Mouse (Mus musculus): ENCODE data around the gene Shroom1. TPM values are rescaled to one million over a fixed set of nuclear protein-coding genes. Genes with fewer than 3 reads are reported as not detected.
"Not testable (repeated sequence)": the region's sequence is repeated elsewhere in the genome, so short reads cannot be mapped to it uniquely, and the experiment has no call there.

Shroom1 gene
- polyA plus RNA-seq (2015; fragmentation: Nextera tagmentation; extraction: Ambion mirVana): 1.5 and 1.6 TPM in 2 replicates

DNA sequence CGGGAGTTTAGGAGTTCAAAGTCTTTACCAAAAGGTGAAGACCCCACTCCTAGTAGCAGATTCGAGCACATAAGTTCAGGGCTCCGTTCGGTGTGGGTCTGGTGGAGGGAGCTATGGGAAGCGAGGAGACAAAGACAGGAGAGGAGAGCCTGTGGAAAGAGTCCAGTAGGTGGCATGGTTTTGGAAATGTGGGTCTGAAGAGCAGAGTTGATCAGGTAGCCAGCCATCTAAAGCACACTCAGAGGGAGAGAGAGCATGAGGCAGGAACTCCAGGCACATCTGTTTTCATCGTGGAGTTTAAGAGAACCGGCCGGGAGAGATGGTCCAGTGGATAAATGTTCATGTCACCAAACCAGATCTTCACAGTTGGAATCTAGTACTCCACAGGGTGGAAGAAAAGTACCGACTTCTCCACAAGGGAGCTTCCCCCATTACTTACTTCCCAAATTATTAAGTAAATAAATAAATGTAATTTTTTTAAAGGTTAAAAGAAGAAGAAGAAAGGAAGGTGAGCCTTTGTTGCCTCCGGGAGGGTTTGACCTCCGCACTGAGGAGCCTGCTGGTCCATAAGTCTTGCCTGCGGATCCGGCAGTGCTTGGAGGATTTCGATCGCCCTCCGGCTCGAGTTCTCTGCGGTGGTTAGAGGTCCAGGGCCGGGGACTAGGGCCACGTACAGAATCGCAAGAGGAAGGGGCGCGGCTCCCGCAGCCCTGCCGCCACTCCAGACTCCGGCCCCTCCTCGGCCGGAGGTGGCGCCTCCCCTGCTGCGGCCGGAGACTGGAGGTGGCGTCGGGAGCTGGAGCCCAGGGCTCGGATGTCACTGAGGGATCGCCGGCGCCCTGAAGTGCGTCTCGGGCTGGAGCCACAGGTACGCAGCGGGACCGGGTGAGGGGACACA lies at the start of gene Shroom1, which contains the start of gene Gm10447:
Shroom1 (plus strand) TSS at position 732 of the 898 bp plus-strand sequence.
Gm10447 (minus strand) TSS at position 637 of the 898 bp plus-strand sequence.
- Histone ChIP-seq H3K4me2 (peak within 1 kb of the TSS; percentile 70), H3K9ac (peak within 1 kb of the TSS; percentile 63), H3K4me1 (replicated peaks) (peaks cover 28% of the 10 kb centered on the region), H3K36me3 (no peaks in the 10 kb centered on the region), H3K27me3 (peaks cover 65% of the 10 kb centered on the region), H3K27ac (peak within 1 kb of the TSS; percentile 62; the same call in 1 of the 2 replicates), H3K9me3 (replicated peaks) (no peaks in the 10 kb centered on the region), H3K4me3 (replicated peaks) (peak within 1 kb of the TSS; percentile 55)
- 4% methylated on average over 42 of the region's 42 CpGs for WGBS (ENCODE audit: insufficient replicate concordance)
- DNase-seq (no peak), ATAC-seq (ENCODE audit: low read depth) (peak; percentile 72)

- Histone ChIP-seq H3K27ac (no peak overlapping the region), H3K4me1 (replicated peaks) (no peaks in the 10 kb centered on the region), H3K9me3 (replicated peaks) (no peaks in the 10 kb centered on the region), H3K4me2 (no peak overlapping the region), H3K27me3 (no peaks in the 10 kb centered on the region), H3K36me3 (peaks cover 69% of the 10 kb centered on the region), H3K9ac (no peak overlapping the region), H3K4me3 (replicated peaks) (no peak overlapping the region)
- no peak for ATAC-seq (ENCODE audit: low read depth)
- no peak for DNase-seq
Measured at GRCm38 (mm10) chr11:53411738-53412137, 45.3 kb upstream of the Shroom1 start.

GRCm38 (mm10) chr11:53413871-53414270 lies 43.1 kb upstream of the Shroom1 start:
- 0 out of 2 replicates have a peak, but pooled peaks cover 2% of the 10 kb centered on the region for H3K4me1 ChIP-seq (replicated peaks)
- H3K27ac ChIP-seq: no peak overlapping the region
- H3K9ac ChIP-seq: no peak overlapping the region
- no peaks in the 10 kb centered on the region for H3K27me3 ChIP-seq
- H3K4me2 ChIP-seq: no peak overlapping the region
- ATAC-seq (ENCODE audit: low read depth) (no peak), DNase-seq (no peak)
- H3K4me3 ChIP-seq (replicated peaks): no peak overlapping the region
- H3K9me3 ChIP-seq (replicated peaks): no peaks in the 10 kb centered on the region
- H3K36me3 ChIP-seq: peaks cover 64% of the 10 kb centered on the region
- 85% methylated on average over 4 of the region's 4 CpGs for WGBS (ENCODE audit: insufficient replicate concordance)

DNA sequence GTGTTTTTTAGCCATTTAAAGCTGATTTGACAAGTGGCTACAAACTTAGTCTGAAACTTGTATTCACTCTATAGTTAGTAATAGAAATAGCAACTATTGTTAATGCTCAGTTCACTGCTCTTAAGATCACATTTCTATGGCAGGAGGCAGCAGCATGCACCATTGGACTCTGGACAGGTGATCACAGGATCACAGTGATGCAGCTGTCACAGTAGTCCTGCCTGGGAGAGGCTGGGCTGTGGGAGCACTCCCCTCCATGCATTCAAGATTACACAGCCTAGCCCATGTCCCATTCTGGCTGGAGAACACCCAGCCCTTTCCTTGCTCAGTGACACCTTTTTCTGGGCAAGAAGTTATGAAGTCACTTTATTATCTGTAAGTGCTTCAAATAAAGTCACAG lies 39.0 kb upstream of the Shroom1 start:
- no peak for DNase-seq
- H3K27ac ChIP-seq: no peak overlapping the region
- no peak overlapping the region for H3K9ac ChIP-seq
- H3K4me1 ChIP-seq (replicated peaks): 0 out of 2 replicates have a peak, but pooled peaks cover 2% of the 10 kb centered on the region
- no peaks in the 10 kb centered on the region for H3K27me3 ChIP-seq
- peaks cover 38% of the 10 kb centered on the region for H3K36me3 ChIP-seq
- H3K4me2 ChIP-seq: no peak overlapping the region
- ATAC-seq (ENCODE audit: low read depth): no peak
- H3K4me3 ChIP-seq (replicated peaks): no peak overlapping the region
- no peaks in the 10 kb centered on the region for H3K9me3 ChIP-seq (replicated peaks)

- no peaks in the 10 kb centered on the region for H3K27me3 ChIP-seq
- H3K27ac ChIP-seq: peak within 1 kb of the TSS; percentile 62
- peaks cover 10% of the 10 kb centered on the region for H3K36me3 ChIP-seq
- WGBS (ENCODE audit: insufficient replicate concordance): 58% methylated on average over 4 of the region's 4 CpGs
- H3K4me2 ChIP-seq: peak within 1 kb of the TSS; percentile 39
- H3K9ac ChIP-seq: no peak within 1 kb of the TSS
- H3K4me1 ChIP-seq (replicated peaks): peaks cover 11% of the 10 kb centered on the region; the same call in 1 of the 2 replicates
- H3K9me3 ChIP-seq (replicated peaks): no peaks in the 10 kb centered on the region
- peak; percentile 66 for ATAC-seq (ENCODE audit: low read depth)
- DNase-seq: no peak
- peak within 1 kb of the TSS; percentile 29 for H3K4me3 ChIP-seq (replicated peaks)
Measured at GRCm38 (mm10) chr11:53423036-53423435, 34.0 kb upstream of the Shroom1 start, which contains the start of gene Leap2. TSS of gene Leap2 (minus strand) at chr11:53423170.

DNA sequence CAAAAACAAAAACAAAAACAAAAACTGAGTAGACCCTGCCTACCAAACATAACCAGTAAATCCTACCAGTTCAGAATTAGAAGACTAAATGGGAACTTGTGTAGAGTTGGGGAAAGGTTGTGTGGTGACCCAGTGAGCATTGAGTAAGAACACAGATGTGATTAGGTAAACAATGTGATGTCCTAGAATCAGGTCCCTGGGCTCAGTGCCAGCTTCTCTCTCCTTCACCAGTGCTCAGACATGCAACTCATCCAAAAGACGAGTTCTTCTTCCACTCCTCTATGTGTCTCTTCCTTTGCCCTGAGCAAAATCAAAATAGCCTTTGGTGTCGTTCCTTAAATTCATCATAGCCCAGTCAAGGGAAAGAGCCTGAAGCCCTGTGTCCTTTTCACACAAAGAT lies 32.2 kb upstream of the Shroom1 start:
- ATAC-seq (ENCODE audit: low read depth): no peak

DNA sequence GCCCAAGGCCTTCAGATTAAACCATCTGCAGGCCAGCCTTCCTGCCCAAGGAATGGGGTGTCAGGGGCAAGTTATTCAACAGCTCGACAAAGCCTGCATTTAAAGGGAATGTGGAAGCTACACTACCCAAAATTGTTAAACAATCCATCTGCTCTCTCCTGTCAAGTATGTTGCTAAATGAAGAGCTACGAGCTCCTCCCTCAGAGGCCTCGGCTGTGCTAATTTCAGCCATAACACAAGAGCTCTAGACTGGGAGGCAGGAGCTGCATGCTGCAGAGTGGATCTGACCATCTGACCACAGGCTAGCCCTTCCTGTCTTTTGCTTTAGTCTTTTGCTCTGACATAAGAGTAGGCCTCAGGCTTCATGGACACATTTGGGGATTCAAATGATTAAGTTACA lies 31.8 kb upstream of the Shroom1 start:
- WGBS (ENCODE audit: insufficient replicate concordance): 59% methylated on average over 3 of the region's 3 CpGs
- peak overlapping the region; percentile 58 for H3K27ac ChIP-seq
- ATAC-seq (ENCODE audit: low read depth): no peak

More for the DNA sequence above, 32.2 kb upstream of the Shroom1 start:
- H3K27ac ChIP-seq: 0 out of 2 replicates have a peak overlapping the region, but pooled peaks have one; percentile 58
- no peak overlapping the region for H3K4me2 ChIP-seq
- H3K9me3 ChIP-seq (replicated peaks): no peaks in the 10 kb centered on the region
- peaks cover 26% of the 10 kb centered on the region for H3K4me1 ChIP-seq (replicated peaks)
- H3K36me3 ChIP-seq: peaks cover 20% of the 10 kb centered on the region
- DNase-seq: no peak
- no peaks in the 10 kb centered on the region for H3K27me3 ChIP-seq
- no peak overlapping the region for H3K9ac ChIP-seq
- 60% methylated on average over 2 of the region's 2 CpGs for WGBS (ENCODE audit: insufficient replicate concordance)
- H3K4me3 ChIP-seq (replicated peaks): no peak overlapping the region

GRCm38 (mm10) chr11:53425711-53426255 lies 31.2 kb upstream of the Shroom1 start:
- peak overlapping the region; percentile 58; the same call in 1 of the 2 replicates for H3K27ac ChIP-seq
- WGBS (ENCODE audit: insufficient replicate concordance): 69% methylated on average over 6 of the region's 6 CpGs
- no peak for ATAC-seq (ENCODE audit: low read depth)

More for the DNA sequence above, 31.8 kb upstream of the Shroom1 start:
- DNase-seq: no peak
- H3K4me3 ChIP-seq (replicated peaks): no peak overlapping the region
- H3K9me3 ChIP-seq (replicated peaks): no peaks in the 10 kb centered on the region
- peaks cover 30% of the 10 kb centered on the region for H3K4me1 ChIP-seq (replicated peaks)
- no peak overlapping the region for H3K4me2 ChIP-seq
- H3K36me3 ChIP-seq: peaks cover 20% of the 10 kb centered on the region
- H3K27me3 ChIP-seq: no peaks in the 10 kb centered on the region
- H3K9ac ChIP-seq: no peak overlapping the region

DNA sequence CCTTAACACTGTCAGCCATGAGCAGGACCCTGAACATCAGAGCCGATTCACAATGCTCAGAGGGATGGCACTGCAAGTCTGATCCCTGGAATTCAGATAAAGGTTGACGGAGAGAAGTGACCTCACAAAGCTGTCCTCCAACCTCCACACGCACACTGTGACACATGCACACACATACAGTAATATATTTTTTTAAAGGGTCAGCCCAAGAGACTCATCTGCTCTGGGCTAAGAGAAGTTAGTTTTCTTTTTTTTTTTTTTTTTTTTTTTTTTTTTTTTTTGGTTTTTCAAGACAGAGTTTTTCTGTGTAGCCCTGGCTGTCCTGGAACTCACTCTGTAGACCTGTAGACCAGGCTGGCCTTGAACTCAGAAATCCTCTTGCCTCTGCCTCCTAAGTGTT lies 30.1 kb upstream of the Shroom1 start:
- H3K9me3 ChIP-seq (replicated peaks); ATAC-seq (ENCODE audit: low read depth); H3K4me3 ChIP-seq (replicated peaks); H3K27ac ChIP-seq; H3K4me2 ChIP-seq; H3K27me3 ChIP-seq; H3K9ac ChIP-seq; DNase-seq: not testable (repeated sequence)
- Histone ChIP-seq H3K4me1 (replicated peaks) (peaks cover 38% of the 10 kb centered on the region), H3K36me3 (peaks cover 20% of the 10 kb centered on the region)
- WGBS (ENCODE audit: insufficient replicate concordance): 83% methylated on average over 3 of the region's 3 CpGs

More at GRCm38 (mm10) chr11:53425711-53426255, 31.2 kb upstream of the Shroom1 start:
- H3K4me1 ChIP-seq (replicated peaks): peaks cover 30% of the 10 kb centered on the region
- H3K9ac ChIP-seq: no peak overlapping the region
- DNase-seq: no peak
- H3K4me3 ChIP-seq (replicated peaks): no peak overlapping the region
- no peaks in the 10 kb centered on the region for H3K27me3 ChIP-seq
- H3K9me3 ChIP-seq (replicated peaks): no peaks in the 10 kb centered on the region
- H3K4me2 ChIP-seq: no peak overlapping the region
- peaks cover 20% of the 10 kb centered on the region for H3K36me3 ChIP-seq

GRCm38 (mm10) chr11:53427993-53428715 lies 28.9 kb upstream of the Shroom1 start:
- ATAC-seq (ENCODE audit: low read depth) (no peak), DNase-seq (no peak)
- no peak overlapping the region for H3K4me2 ChIP-seq
- H3K9me3 ChIP-seq (replicated peaks): no peaks in the 10 kb centered on the region
- no peak overlapping the region for H3K9ac ChIP-seq
- no peak overlapping the region for H3K4me3 ChIP-seq (replicated peaks)
- WGBS (ENCODE audit: insufficient replicate concordance): 81% methylated on average over 3 of the region's 3 CpGs
- no peak overlapping the region for H3K27ac ChIP-seq
- H3K27me3 ChIP-seq: no peaks in the 10 kb centered on the region
- H3K36me3 ChIP-seq: peaks cover 20% of the 10 kb centered on the region
- H3K4me1 ChIP-seq (replicated peaks): peaks cover 51% of the 10 kb centered on the region

- 80% methylated on average over 5 of the region's 5 CpGs for WGBS (ENCODE audit: insufficient replicate concordance)
- no peaks in the 10 kb centered on the region for H3K27me3 ChIP-seq
- ATAC-seq (ENCODE audit: low read depth): no peak
- peaks cover 20% of the 10 kb centered on the region for H3K36me3 ChIP-seq
- no peaks in the 10 kb centered on the region for H3K9me3 ChIP-seq (replicated peaks)
- no peak overlapping the region for H3K27ac ChIP-seq
- peaks cover 56% of the 10 kb centered on the region for H3K4me1 ChIP-seq (replicated peaks)
- no peak overlapping the region for H3K9ac ChIP-seq
- no peak for DNase-seq
- no peak overlapping the region for H3K4me2 ChIP-seq
- no peak overlapping the region for H3K4me3 ChIP-seq (replicated peaks)
Measured at GRCm38 (mm10) chr11:53428716-53429057, 28.3 kb upstream of the Shroom1 start.

All from liver, embryonic 13.5 days (tissue).